Mouse (Mus musculus): ENCODE measurements around the gene Chrna1. TPM values are rescaled to one million over a fixed set of nuclear protein-coding genes. Genes with fewer than 3 reads are reported as not detected.
"Not testable (repeated sequence)": the region's sequence is repeated elsewhere in the genome, so short reads cannot be mapped to it uniquely, and the experiment has no call there.

Chrna1 gene
- total RNA-seq, 2 experiments from 2014 or later, result 0.17 to 0.38 TPM

DNA sequence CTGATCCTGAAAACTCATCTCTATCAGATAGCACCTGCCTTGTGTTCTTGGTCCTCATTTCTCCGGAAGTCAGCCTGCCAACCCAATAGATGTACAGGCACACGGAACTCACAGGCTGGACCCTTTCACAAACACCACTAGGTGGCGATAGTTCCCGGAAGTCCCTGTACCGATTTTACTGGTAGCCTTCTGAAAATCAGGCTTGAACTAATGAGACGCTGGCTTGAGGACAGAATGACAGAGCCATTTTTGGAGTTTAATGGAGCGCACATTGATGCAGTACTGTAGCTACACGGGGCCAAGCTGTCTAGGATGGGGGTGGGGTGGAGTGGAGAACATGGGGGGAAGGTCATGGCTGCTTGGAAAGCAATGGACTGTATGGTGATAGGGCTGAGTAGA lies 18.5 kb downstream of the Chrna1 start:
- 0 out of 2 replicates have a peak, but pooled peaks have one; percentile 46 for ATAC-seq (replicated peaks; ENCODE audit: low FRiP score, poor library complexity, severe bottlenecking)

- no peak for ATAC-seq (replicated peaks; ENCODE audit: low FRiP score, poor library complexity, severe bottlenecking)
Measured at GRCm38 (mm10) chr2:73560899-73561664, 19.1 kb downstream of the Chrna1 start.

DNA sequence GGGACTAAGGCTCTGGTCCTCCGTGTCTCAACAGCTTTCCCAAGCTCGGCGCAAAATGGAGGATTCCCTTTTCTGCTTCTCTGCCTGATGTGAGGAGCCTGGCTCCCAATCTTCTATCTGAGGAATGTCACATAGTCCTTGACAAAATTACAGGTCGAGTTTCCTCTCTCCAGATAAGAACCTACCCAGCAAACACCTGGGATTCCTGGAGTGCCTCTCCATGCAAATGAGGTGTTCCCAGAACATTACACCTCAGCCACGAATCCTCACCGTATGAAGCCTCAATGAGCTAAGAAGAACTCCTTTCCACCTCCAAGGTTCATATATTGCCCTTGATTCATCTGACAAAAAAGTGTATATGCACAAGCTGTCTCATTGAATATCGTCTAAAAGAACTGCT lies 19.7 kb downstream of the Chrna1 start:
- ATAC-seq (replicated peaks; ENCODE audit: low FRiP score, poor library complexity, severe bottlenecking), result no peak

DNA sequence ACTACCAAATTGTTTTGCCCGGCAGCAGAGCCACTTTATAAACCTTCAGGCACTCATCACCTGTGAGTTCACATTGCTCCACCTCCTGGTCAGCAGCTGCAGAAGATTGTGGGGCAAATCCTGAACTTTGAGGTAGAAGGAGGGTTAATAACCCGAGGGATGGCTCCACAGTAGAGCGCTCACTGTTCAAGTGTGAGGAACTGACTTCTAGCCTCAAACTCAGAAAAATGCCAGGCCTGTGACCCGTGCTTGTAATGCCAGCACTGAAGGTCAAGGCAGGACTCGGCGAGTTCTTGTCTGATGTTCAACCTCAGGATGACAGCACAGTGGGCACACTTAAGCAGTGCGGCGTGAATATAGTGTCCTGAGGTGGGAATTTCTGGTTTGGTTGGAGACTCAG lies 22.2 kb downstream of the Chrna1 start:
- no peak for ATAC-seq (replicated peaks; ENCODE audit: low FRiP score, poor library complexity, severe bottlenecking)

GRCm38 (mm10) chr2:73557061-73557460 lies 23.1 kb downstream of the Chrna1 start:
- not testable (repeated sequence) for ATAC-seq (replicated peaks; ENCODE audit: low FRiP score, poor library complexity, severe bottlenecking)

DNA sequence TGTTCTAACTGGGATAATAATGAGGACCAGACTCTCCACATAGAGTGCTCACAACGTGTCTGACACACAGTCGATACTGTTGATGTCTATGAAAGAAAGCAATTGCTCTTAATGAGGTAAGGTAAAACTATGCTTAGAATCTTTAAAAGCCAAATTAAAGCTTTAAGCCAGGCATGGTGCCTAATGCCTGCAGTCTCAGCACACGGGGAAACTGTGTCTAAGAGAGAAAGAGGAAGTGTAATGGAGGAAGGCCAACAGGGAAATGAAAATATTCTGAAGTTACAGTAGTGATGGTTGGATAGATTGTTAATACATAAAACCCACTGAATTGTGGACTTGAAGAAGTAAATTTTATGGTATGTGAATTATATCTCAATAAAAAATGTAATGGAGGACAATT lies 25.7 kb downstream of the Chrna1 start:
- ATAC-seq (replicated peaks; ENCODE audit: low FRiP score, poor library complexity, severe bottlenecking), result no peak

GRCm38 (mm10) chr2:73552926-73553325 lies 27.2 kb downstream of the Chrna1 start:
- ATAC-seq (replicated peaks; ENCODE audit: low FRiP score, poor library complexity, severe bottlenecking), result no peak

DNA sequence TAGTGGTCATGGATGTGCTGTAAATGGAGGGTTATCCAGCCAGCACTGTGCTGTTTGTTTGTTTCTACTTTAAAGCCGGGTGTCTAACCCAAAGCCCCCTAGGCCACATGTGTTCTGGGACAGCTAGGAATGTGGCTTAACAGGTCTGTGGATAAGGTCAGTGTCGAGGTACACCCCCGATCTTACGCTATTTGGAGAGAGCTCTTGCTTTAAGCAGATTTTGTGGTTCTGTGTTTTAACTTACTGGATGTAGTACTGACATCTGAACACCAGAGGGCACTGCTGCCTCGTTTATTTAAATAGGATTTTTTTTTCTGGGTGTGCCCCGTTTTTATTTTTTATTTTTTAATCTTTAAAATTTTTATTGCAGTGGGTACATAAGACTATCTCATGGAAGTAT lies 29.4 kb downstream of the Chrna1 start:
- ATAC-seq (replicated peaks; ENCODE audit: low FRiP score, poor library complexity, severe bottlenecking), result no peak

GRCm38 (mm10) chr2:73548542-73548941 lies 31.6 kb downstream of the Chrna1 start:
- ATAC-seq (replicated peaks; ENCODE audit: low FRiP score, poor library complexity, severe bottlenecking), result no peak

DNA sequence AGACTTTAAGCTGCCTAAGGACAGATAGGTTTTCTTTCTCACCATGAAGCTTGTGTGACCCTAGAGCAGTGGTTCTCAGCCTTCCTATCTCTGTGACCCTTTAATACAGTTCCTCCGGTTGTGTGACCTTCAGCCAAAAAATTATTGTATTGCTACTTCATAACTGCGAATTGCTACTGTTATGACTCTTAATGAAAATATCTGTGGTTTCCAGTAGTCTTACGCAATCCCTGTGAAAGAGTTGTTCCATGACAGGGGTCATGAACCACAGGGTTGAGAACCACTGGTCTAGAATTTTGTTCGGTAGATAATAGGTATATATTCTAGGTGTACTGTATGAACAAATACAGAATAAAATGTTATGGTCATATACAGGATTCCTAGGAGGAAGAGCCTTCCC lies 32.9 kb downstream of the Chrna1 start:
- ATAC-seq (replicated peaks; ENCODE audit: low FRiP score, poor library complexity, severe bottlenecking), result no peak

- ATAC-seq (replicated peaks; ENCODE audit: low FRiP score, poor library complexity, severe bottlenecking), result no peak
Measured at GRCm38 (mm10) chr2:73545556-73545955, 34.6 kb downstream of the Chrna1 start.

GRCm38 (mm10) chr2:73540450-73541162 lies 39.5 kb downstream of the Chrna1 start:
- no peak for ATAC-seq (replicated peaks; ENCODE audit: low FRiP score, poor library complexity, severe bottlenecking)

- no peak for ATAC-seq (replicated peaks; ENCODE audit: low FRiP score, poor library complexity, severe bottlenecking)
Measured at GRCm38 (mm10) chr2:73539697-73540096, 40.4 kb downstream of the Chrna1 start.

DNA sequence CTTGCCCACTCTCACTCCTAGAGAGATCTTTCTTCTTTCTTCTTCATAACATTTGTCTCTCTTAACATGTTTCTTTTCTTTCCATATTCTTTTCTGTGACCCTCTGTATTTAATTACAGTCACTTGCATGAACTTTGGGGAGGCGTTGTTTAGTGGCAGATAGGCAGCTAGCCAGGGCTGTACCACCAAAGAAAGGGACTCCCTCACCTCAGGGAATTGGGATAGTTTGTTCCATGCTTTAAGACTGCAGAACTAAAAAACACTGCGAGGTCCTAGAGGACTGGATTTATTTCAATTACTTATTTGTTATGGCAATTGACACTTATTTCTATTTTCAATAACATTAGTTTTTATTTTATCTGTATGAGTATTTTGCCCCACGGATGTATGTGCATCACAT lies 41.0 kb downstream of the Chrna1 start:
- no peak for ATAC-seq (replicated peaks; ENCODE audit: low FRiP score, poor library complexity, severe bottlenecking)

- ATAC-seq (replicated peaks; ENCODE audit: low FRiP score, poor library complexity, severe bottlenecking), result no peak
Measured at GRCm38 (mm10) chr2:73538590-73538989, 41.5 kb downstream of the Chrna1 start.

GRCm38 (mm10) chr2:73536091-73536783 lies 43.9 kb downstream of the Chrna1 start:
- no peak for ATAC-seq (replicated peaks; ENCODE audit: low FRiP score, poor library complexity, severe bottlenecking)

GRCm38 (mm10) chr2:73534720-73535119 lies 45.4 kb downstream of the Chrna1 start:
- ATAC-seq (replicated peaks; ENCODE audit: low FRiP score, poor library complexity, severe bottlenecking), result no peak

DNA sequence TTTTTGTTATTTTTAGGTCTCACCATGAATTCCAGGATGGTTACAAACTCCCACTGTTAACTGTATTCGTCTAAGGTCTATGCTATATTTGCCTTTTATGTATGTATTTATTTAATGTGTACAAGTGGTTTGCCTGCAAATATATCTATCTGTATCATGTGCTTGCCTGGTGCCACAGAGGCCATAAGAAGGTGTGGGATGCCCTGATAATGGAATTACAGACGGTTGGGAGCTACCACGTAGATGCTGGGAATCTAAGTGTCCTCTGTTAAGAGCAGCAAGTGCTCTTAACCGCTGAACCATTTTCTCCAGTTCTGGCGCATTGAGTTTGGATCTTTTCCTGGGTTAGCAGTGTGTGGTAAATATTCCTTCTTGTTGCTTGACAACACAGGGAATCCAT lies 49.7 kb downstream of the Chrna1 start:
- peak; percentile 52; the same call in 1 of the 2 replicates for ATAC-seq (replicated peaks; ENCODE audit: low FRiP score, poor library complexity, severe bottlenecking)

DNA sequence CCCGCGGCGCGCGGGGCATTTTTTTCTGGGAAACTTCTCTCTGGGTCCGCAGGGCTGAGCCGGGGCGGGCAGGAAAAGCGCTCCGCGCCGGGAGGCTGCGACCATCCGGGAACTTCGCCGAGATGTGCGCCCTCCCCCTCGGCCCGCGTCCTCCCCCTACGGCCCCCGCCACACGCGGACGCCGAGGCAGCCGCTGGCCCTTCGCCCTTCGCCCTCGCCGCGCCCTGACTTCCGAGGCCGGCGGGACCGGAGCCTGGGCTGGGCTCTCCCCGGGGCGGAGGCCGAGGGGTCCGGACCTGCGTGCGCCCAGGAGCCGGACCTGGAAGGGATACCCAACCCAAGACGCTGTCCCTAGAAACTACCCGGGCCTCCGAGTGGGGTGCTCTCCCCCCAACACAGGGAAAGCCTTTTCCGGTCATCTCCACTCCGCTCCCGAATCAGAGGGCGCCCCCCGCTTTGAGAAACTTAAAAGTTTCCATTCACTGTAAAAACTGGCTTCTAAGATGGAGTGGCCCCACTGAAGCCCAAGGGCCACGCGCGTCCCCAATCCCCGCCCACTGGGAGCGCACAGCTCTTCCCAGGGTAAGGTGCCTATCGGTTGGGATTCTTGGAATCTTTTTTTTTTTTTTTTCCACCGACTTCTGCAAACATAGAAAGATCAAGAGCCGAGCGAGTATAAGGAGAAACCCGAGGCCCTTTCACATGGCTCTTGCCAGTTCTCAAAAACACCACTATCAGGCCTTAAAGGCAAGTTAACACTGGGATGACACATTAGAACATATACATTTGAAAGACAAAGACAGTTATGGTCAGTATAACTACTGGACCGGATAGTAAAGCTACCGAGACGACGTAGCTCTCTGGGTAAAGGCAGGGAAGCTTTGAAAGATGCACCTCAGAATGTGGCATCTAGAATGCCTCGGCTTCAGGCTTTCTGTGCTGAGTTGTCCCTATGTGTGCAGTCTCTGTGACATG lies 50.5 kb downstream of the Chrna1 start, which contains the start of gene Wipf1:
Wipf1 (minus strand) TSS at position 379 of the 975 bp plus-strand sequence.
- no peak for ATAC-seq (replicated peaks; ENCODE audit: low FRiP score, poor library complexity, severe bottlenecking)

Measured in erythroblast, adult 5-6 weeks (primary cell).